Comparison of ENCODE assay signal across 8 mouse cellular contexts in genomic region chr4:119109640-119110039, GRCm38 (mm10). TPM values are rescaled to one million over a fixed set of nuclear protein-coding genes. Genes with fewer than 3 reads are reported as not detected.
DNase-seq lines count a peak whose midpoint lies in the region; ATAC-seq and TF ChIP-seq lines count a peak whose summit lies in the region.

No protein-coding gene starts in this region.

- peaks cover 38% of the 10 kb centered on the region for H3K4me1 ChIP-seq in embryonic facial prominence, embryonic 12.5 days
- peaks cover 5% of the 10 kb centered on the region; the same call in 1 of the 2 replicates for H3K4me1 ChIP-seq in hindbrain, postnatal 0 days (ENCODE audit: insufficient read depth, low read length)
- H3K4me1 ChIP-seq in midbrain, postnatal 0 days (ENCODE audit: insufficient read depth, low read length), result no peaks in the 10 kb centered on the region

- 7% methylated on average over 11 of the region's 11 CpGs for WGBS in embryonic facial prominence, embryonic 12.5 days
- WGBS in hindbrain, postnatal 0 days, result 8% methylated on average over 11 of the region's 11 CpGs
- 5% methylated on average over 11 of the region's 11 CpGs for WGBS in midbrain, postnatal 0 days

- peak overlapping the region; percentile 84 for H3K4me3 ChIP-seq in layer of hippocampus, adult 2 months
- H3K4me3 ChIP-seq in embryonic facial prominence, embryonic 12.5 days, result peak overlapping the region; percentile 74
- H3K4me3 ChIP-seq in hindbrain, postnatal 0 days (ENCODE audit: low read length), result peak overlapping the region; percentile 48
- H3K4me3 ChIP-seq in midbrain, postnatal 0 days (ENCODE audit: low read depth, low read length), result peak overlapping the region; percentile 70

- no peaks in the 10 kb centered on the region for H3K27me3 ChIP-seq in embryonic facial prominence, embryonic 12.5 days
- H3K27me3 ChIP-seq in hindbrain, postnatal 0 days (ENCODE audit: insufficient read depth, low read length), result no peaks in the 10 kb centered on the region
- H3K27me3 ChIP-seq in midbrain, postnatal 0 days (ENCODE audit: insufficient read depth, low read length), result no peaks in the 10 kb centered on the region

- 0 out of 2 replicates have a peak, but pooled peaks cover 3% of the 10 kb centered on the region for H3K36me3 ChIP-seq in embryonic facial prominence, embryonic 12.5 days
- no peaks in the 10 kb centered on the region for H3K36me3 ChIP-seq in hindbrain, postnatal 0 days (ENCODE audit: insufficient read depth, low read length)
- no peaks in the 10 kb centered on the region for H3K36me3 ChIP-seq in midbrain, postnatal 0 days (ENCODE audit: insufficient read depth, low read length)

- peak overlapping the region; percentile 77 for H3K9ac ChIP-seq in embryonic facial prominence, embryonic 12.5 days
- H3K9ac ChIP-seq in hindbrain, postnatal 0 days (replicated peaks; ENCODE audit: low read length), result peak overlapping the region; percentile 46
- H3K9ac ChIP-seq in midbrain, postnatal 0 days (replicated peaks; ENCODE audit: low read length, poor library complexity, severe bottlenecking), result peak overlapping the region; percentile 66; the same call in 1 of the 2 replicates

- no peak for ATAC-seq in embryonic facial prominence, embryonic 12.5 days (ENCODE audit: insufficient number of reproducible peaks, insufficient read depth, low FRiP score, low TSS enrichment)
- no peak for ATAC-seq in hindbrain, postnatal 0 days
- ATAC-seq in midbrain, postnatal 0 days (ENCODE audit: low FRiP score), result no peak
- no peak for ATAC-seq in monocyte, adult 5-6 weeks (replicated peaks; ENCODE audit: insufficient number of reproducible peaks, low FRiP score, low TSS enrichment, poor library complexity, severe bottlenecking)
- ATAC-seq in megakaryocyte-erythroid progenitor cell, adult 5-6 weeks (replicated peaks; ENCODE audit: low FRiP score, low TSS enrichment, poor library complexity, severe bottlenecking), result no peak

- no peaks in the 10 kb centered on the region for H3K9me3 ChIP-seq in embryonic facial prominence, embryonic 12.5 days
- H3K9me3 ChIP-seq in hindbrain, postnatal 0 days (ENCODE audit: low read length), result no peaks in the 10 kb centered on the region
- no peaks in the 10 kb centered on the region for H3K9me3 ChIP-seq in midbrain, postnatal 0 days (ENCODE audit: low read length)

- H3K4me2 ChIP-seq in embryonic facial prominence, embryonic 12.5 days (replicated peaks), result peak overlapping the region; percentile 70
- H3K4me2 ChIP-seq in hindbrain, postnatal 0 days (ENCODE audit: low read depth, low read length), result peak overlapping the region; percentile 82
- H3K4me2 ChIP-seq in midbrain, postnatal 0 days (ENCODE audit: low read depth, low read length, poor library complexity, severe bottlenecking), result peak overlapping the region; percentile 92

- DNase-seq in layer of hippocampus, adult 2 months (ENCODE audit: low spot score in 2 of 2), result no peak
- DNase-seq in layer of hippocampus, postnatal 36 days, result no peak
- no peak for DNase-seq in hindbrain, postnatal 0 days (ENCODE audit: low spot score)
- DNase-seq in midbrain, postnatal 0 days (ENCODE audit: low spot score), result no peak
- DNase-seq in MN1 (ENCODE audit: low spot score), result no peak

- TF ChIP-seq CTCF in layer of hippocampus, adult 2 months (conservative IDR thresholded peaks at IDR 0.05), result no peak
- TF ChIP-seq CTCF in hindbrain, postnatal 0 days (IDR thresholded peaks at IDR 0.05; ENCODE audit: low read depth), result no peak
- no peak for TF ChIP-seq CTCF in midbrain, postnatal 0 days (IDR thresholded peaks at IDR 0.05)

- peak overlapping the region; percentile 99 for H3K27ac ChIP-seq in layer of hippocampus, adult 2 months
- H3K27ac ChIP-seq in embryonic facial prominence, embryonic 12.5 days, result peak overlapping the region; percentile 99
- H3K27ac ChIP-seq in hindbrain, postnatal 0 days, result 0 out of 2 replicates have a peak overlapping the region, but pooled peaks have one; percentile 75
- no peak overlapping the region for H3K27ac ChIP-seq in midbrain, postnatal 0 days (ENCODE audit: low read depth, low read length)

RNA-seq across cellular contexts. Expression of gene Slc2a1, which starts 1.1 kb away (rescaled TPM):
- total RNA-seq in layer of hippocampus, adult 2 months (2021), result 10 to 100 TPM; 94.5 to 96.4 TPM
- 100 to 1,000 TPM in 1 of 2 experiments, 10 to 100 TPM in 1; 76.1 to 104 TPM for total RNA-seq in layer of hippocampus, postnatal 36 days (2021)
- 109 and 111 TPM in 2 replicates for polyA plus RNA-seq in embryonic facial prominence, embryonic 12.5 days (2016; fragmentation: Nextera tagmentation; extraction: Ambion mirVana)
- 119 and 120 TPM in 2 replicates for total RNA-seq in hindbrain, postnatal 0 days (2014; rRNA removed)
- polyA plus RNA-seq in hindbrain, postnatal 0 days (2015; fragmentation: Nextera tagmentation; extraction: Ambion mirVana), result 48.8 and 50.6 TPM in 2 replicates
- total RNA-seq in midbrain, postnatal 0 days (2014; rRNA removed), result 85.1 and 104 TPM in 2 replicates
- polyA plus RNA-seq in midbrain, postnatal 0 days (2015; fragmentation: Nextera tagmentation; extraction: Ambion mirVana), result 43.1 and 46.4 TPM in 2 replicates
- 25.2 to 35.8 TPM (median 30.1 TPM) in 3 replicates for total RNA-seq in monocyte, adult 5-6 weeks (2017)
- total RNA-seq in megakaryocyte-erythroid progenitor cell, adult 5-6 weeks (2014; fragmentation: Nextera tagmentation), result 0.98 and 2.6 TPM in 2 replicates
- 2.1 and 5.0 TPM in 2 replicates for total RNA-seq in megakaryocyte-erythroid progenitor cell, adult 5-6 weeks (2017)
